Mouse (Mus musculus) layer of hippocampus, adult 8-10 months (tissue): ENCODE results near the gene Prcc. TPM values are rescaled to one million over a fixed set of nuclear protein-coding genes. Genes with fewer than 3 reads are reported as not detected.

ENCODE experiments used
- DNase-seq, 2 experiments: peaks; one replicate each; pipeline ENCODE4 v3.0.0; 2022; ENCODE audit warnings: low spot score in 2 of 2
- total RNA-seq, 4 experiments: library from RNA; stranded (reverse); gene quantifications; 2 replicates each; pipeline ENCODE4 v1.2.4; 2022

Gene Prcc
- 10 to 100 TPM; 53.2 to 58.8 (median 53.7) TPM for total RNA-seq

DNA sequence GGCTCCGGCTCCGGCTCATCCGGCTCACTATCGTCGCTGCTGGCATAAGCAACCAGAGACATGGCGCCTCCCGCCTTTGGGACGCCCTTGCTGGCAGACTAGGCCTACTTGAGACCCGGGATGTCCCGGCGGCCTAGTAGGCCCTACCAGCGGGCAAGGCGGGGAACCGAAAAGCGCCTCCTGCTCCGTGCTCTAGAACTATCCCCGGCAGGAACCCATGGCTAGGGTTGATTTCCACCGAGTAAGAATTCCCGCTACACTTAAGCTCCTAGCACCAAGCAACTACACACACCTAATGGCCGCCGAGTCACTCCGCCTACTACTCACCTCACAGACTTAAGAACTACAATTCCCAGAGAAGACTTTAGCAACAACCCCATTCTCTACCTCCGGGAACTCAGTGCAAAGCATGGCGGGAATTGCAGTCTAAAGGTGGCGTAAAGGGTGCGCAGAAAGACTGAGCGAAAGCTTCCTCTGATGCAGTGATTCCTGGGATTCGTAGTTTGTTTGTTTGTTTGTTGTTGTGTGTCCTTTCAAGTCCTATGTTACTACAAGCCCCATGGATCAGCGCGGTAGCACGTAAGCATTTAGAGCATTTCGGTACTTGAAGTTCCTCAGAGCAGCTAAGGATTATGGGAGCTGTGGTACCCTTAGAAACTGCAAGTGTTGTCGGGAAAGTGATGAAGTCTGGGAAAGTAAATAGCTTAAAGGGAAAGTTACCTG is at the start of gene Prcc:
Gene Prcc (minus strand): TSS at position 328 of the 723 bp plus-strand sequence.
- peak; percentile 95 to 99 for DNase-seq

DNA sequence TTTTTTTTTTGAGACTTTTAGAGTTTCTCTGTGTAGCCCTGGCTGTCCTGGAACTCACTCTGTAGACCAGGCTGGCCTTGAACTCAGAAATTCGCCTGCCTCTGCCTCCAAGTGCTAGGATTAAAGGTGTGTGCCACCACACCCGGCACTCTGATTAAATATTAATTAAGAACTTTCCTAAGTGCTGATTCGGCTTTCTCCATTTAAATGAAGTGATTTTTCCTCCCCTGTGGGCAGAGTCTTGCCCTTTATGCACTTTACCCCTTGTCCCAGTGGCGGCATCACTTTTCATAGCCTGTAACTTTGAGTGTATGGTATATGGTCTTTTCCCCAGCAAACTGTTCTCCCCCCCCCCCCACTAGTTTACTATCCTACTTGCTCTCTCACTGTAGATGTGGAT is 49.8 kb upstream of the Prcc start:
- no peak for DNase-seq

GRCm38 (mm10) chr3:87934501-87934900 is 49.1 kb upstream of the Prcc start:
- DNase-seq = no peak

DNA sequence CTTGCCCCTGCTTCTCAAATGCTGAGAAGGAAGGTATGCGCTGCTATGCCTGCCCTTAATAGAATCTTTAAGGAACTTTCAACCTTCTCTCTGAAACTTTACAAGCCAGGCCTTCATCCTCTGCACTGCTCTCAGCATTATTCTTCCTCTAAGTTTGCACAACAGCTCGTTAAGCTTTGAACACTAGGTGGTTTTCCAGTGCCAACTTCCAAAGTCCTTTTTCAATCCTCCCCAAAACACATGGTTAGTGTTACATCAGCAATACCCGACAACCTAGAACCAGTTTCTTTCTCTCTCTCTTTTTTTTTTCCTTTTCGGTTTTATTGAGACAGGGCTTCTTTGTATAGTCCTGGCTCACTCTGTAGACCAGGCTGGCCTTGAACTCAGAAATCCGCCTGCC is 48.6 kb upstream of the Prcc start:
- DNase-seq = no peak

DNA sequence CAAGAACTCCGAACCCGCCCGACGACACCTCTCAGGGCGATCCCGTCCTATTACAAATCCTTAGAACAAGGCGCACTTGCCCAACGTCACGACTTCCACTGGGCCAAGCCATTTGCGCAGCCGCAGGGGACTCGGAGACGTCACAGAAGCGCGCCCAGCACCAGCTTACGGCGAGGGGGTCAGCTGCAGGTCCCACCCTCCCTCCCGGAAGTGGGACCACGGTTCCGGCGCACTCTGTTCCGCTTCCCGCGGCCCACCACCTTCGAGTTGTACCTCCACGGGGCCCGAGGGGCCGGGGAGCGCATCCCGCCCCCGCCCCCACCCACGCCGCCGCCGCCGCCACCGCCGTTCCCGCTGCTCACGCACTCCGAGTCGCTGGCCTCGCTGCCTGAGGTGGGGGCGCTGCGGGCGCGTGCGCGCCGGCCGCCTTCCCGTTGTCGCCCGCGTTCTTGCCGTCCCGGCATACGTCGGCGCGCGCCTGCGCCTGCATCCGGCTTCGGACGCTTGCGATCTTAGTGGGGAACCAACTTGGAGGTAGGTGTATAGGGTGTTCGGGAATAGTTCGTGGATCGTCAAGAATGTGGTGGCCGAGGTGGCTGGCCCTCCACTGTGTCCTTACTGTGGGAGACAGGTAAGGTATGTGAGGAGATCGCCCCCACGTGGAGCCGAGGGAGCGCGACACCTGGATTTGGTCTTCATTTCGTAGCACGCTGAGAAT is 44.8 kb upstream of the Prcc start, which contains the start of the genes Isg20l2 and Rrnad1:
Gene Isg20l2 (plus strand): TSS at position 237 of the 718 bp plus-strand sequence.
Gene Rrnad1 (minus strand): TSS at position 640 of the 718 bp plus-strand sequence.
- DNase-seq = peak; percentile 96 to 97

DNA sequence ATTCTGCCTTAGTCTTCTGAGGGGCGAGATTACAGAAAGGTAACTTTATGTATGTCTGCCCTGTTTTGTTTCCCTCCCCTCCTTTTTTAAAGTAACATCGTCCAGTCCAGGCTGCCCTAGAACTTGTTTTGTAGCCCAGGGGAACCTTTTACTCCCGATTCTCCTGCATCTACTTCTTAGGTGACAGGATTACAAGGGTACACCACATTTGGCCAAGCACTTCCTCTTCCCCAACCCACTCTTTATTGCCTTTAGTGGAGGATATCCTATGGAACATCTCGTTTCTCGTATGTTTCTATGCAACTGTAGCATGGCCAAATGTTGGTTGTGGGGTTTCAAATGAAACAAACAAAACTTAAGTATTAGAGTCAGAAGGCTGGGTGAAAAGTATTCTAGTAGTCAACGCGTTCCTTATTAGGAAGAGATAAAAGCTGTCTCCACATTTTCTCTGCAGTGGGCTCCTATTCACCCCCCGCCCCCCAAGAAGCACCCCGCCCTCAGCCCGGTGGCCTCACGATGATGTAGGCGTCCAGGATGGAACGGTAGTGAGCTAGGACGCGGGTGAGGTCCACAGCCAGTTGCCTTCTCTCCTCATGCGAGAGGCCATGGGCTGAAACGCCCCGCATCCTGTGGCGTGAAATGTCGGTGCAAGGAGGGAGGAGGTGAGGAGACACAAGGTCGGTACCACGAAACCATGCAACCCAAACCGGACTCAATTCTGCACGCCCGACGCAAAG is 44.1 kb upstream of the Prcc start:
- DNase-seq = no peak

DNA sequence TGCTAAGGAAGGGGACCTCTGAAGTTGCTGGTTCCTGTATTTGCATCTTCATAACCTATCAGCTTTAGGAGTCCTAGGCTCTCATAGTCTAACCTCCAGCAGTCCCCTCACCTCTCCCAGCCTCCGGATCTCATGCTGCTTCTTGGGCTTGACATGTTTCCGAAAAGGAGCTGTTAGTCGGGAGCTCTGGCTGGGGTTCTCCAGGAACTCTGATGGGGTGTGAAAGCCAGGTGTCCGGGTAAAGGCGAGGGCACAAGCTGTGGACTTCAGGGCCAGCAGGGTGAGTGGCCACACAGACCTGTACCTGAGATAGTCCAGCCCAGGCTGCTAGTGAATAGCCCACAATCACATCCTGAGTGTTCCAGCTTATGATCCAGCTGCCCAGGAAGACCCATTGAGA is 42.0 kb upstream of the Prcc start:
- DNase-seq = no peak

GRCm38 (mm10) chr3:87924996-87925395 is 39.6 kb upstream of the Prcc start:
- no peak for DNase-seq

GRCm38 (mm10) chr3:87920270-87920943 is 35.0 kb upstream of the Prcc start:
- DNase-seq = no peak

DNA sequence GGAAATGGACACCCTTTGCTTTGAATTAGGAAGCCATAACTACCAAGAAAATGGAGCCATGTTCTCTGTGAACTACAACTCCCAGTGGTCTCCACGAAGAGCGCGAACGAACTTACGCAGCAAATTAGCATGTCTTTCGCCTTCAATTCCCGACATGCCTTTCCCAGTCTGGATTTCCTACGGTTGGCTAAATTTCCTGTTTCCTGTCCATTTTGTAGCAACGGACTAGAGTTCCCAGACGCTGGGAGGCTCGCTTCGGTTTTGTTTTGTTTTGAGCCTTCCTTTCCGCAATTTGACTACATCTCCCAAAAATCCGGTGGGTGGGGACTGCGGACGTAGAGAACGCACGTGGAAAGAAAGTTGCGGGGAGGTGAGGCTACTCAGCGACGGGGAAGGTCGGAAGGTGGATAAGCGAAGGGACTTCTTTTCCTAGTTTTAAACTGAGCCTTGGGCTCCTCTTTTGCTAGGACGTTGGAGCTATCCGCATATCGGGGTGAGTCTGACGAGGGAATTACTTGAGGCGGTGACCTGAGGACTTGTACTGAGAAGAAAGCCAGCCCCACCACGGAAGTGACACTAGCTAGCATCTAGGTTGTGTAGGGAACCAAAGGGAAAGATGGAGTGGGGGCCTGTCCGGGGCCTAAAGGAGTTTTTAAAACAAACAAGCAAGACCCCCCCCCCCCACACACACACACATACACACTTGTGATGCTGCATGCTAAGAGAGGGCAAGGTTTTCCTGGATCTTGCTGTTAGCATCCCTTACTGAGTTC is 34.1 kb upstream of the Prcc start, which contains the start of gene Mrpl24:
Gene Mrpl24 (plus strand): TSS at position 171 of the 773 bp plus-strand sequence.
- DNase-seq = peak; percentile 88 to 93

- DNase-seq = no peak
Measured at GRCm38 (mm10) chr3:87918551-87918950, 33.1 kb upstream of the Prcc start.

- DNase-seq = no peak
Measured at GRCm38 (mm10) chr3:87916990-87917389, 31.6 kb upstream of the Prcc start.

DNA sequence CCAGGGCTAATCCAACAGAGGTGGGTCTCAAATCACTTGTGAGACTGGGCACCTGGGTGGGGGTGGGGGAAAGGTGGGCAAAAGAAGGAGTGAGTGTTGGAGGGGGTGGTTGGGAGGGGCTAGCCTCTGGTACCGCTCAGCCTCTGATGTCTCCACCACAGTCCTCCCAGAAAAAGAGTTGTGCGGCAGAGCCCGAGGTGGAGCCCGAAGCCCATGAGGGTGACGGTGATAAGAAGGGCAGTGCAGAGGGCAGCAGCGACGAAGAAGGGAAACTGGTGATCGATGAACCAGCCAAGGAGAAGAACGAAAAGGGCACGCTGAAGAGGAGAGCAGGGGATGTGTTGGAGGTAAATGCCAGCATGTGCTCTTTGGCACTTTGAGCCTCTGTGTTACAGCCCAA is 28.5 kb upstream of the Prcc start:
- DNase-seq = no peak

DNA sequence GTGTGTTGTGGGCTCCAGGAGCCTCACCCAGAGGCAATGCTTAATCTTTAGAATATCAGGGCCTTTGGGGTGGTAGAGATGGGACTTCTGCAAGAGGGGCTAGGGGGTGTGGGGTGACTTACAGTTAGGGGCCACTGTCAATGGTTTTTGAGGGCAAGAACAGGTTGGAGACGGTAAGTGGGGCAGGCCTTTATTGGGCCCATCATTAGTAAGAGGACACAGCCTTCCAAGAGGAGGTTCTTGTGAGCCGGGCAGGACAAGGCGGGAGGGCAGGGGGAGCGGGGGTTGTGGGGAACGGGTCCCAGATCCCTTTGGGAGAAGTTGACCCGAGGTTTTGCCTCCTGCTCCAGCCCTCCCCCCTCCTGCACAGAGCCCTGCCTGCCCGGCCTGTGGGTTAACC is 28.1 kb upstream of the Prcc start:
- DNase-seq = no peak

DNA sequence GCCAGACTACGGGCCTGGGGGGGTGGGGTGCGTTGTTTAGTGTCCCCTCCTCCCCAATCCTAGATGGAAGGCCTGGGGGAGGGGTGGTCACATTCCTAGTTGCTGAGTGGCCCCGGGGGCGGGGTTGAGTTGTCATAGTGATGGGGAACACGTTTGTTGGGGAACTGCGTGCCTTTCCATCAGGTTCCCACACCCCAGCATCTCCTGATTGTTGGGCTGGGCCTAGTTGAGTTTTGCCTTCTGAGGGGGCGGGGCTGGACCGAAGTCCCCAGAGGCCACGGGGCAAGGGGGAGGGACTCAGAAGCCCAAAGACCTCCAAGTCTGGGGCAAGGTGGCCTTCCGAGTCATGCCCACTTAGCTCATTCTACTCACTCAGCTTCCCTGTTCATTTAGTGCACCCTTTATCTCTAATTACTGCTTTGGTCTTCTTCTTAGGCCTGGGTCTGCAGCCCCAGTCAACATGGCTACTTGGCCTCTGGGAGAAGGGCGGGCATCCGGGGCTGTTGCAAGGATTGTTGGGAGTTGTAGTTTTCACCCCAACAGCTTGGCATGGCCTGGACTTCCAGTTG is 25.2 kb upstream of the Prcc start:
- DNase-seq = peak; percentile 39 to 66

GRCm38 (mm10) chr3:87909874-87910273 is 24.5 kb upstream of the Prcc start:
- DNase-seq = peak in 1 of 2 experiments; percentile 3

- DNase-seq = no peak
Measured at GRCm38 (mm10) chr3:87909381-87909780, 24.0 kb upstream of the Prcc start.

- DNase-seq = no peak
Measured at GRCm38 (mm10) chr3:87907906-87908305, 22.5 kb upstream of the Prcc start.

GRCm38 (mm10) chr3:87906981-87907857 is 21.8 kb upstream of the Prcc start:
- DNase-seq = no peak
